Mouse (Mus musculus) midbrain, embryonic 11.5 days (tissue): ENCODE data around the gene Gm10447. TPM values are rescaled to one million over a fixed set of nuclear protein-coding genes. Genes with fewer than 3 reads are reported as not detected.
A peak's percentile ranks its signal among the peaks of the same experiment; 100 is the strongest.

Experiments
- ATAC-seq: fragments of 200-750 bp; cut with Nextera tagmentation; 2 replicates; pipeline ENCODE4 v1.8.0; 2017; ENCODE audit warnings: moderate TSS enrichment, moderate library complexity; ENCODE audit not compliant: low FRiP score
- DNase-seq: peaks from one replicate; pipeline ENCODE4 v3.0.0; 2015; ENCODE audit warnings: low spot score; ENCODE audit errors: missing footprints
- H3K27ac ChIP-seq: fragments of 300-500 bp; sonication (generic); 2 replicates; pipeline ENCODE4 v1.5.1; 2014; ENCODE audit warnings: low read depth, low read length
- H3K27me3 ChIP-seq: fragments of 300-500 bp; sonication (generic); 2 replicates; pipeline ENCODE4 v1.6.1; 2014; ENCODE audit warnings: mild to moderate bottlenecking, low read length, moderate library complexity, mixed read lengths; ENCODE audit not compliant: control insufficient read depth, insufficient read depth
- H3K36me3 ChIP-seq: fragments of 300-500 bp; sonication (generic); 2 replicates; pipeline ENCODE4 v1.6.1; 2014; ENCODE audit warnings: mild to moderate bottlenecking, low read length, moderate library complexity, mixed read lengths; ENCODE audit not compliant: control insufficient read depth, insufficient read depth
- H3K4me1 ChIP-seq: fragments of 300-500 bp; sonication (generic); 2 replicates; pipeline ENCODE4 v1.6.1; 2014; ENCODE audit warnings: low read length; ENCODE audit not compliant: control insufficient read depth, insufficient read depth
- H3K4me2 ChIP-seq: fragments of 300-500 bp; sonication (generic); 2 replicates; pipeline ENCODE4 v1.6.1; 2014; ENCODE audit warnings: mild to moderate bottlenecking, moderate library complexity
- H3K4me3 ChIP-seq: fragments of 300-500 bp; sonication (generic); 2 replicates; pipeline ENCODE4 v1.5.1; 2014; ENCODE audit warnings: low read depth, low read length
- H3K9ac ChIP-seq: fragments of 300-500 bp; sonication (generic); 2 replicates; pipeline ENCODE4 v1.6.1; 2014; ENCODE audit warnings: low read length
- H3K9me3 ChIP-seq: fragments of 300-500 bp; sonication (generic); 2 replicates; pipeline ENCODE4 v1.6.1; 2016; ENCODE audit warnings: low read length; ENCODE audit not compliant: control insufficient read depth
- WGBS: fragments of 180-500 bp; shearing (Covaris S2); extraction: QIAGEN DNeasy Blood & Tissue Kit; methylation state at CpG from one replicate; pipeline ENCODE4 v1.1.7; 2014; 5-methylcytosine and 5-hydroxymethylcytosine counted together
- polyA plus RNA-seq: library from polyadenylated mRNA; unstranded; fragments of >200 nt; fragmentation: Nextera tagmentation; extraction: Ambion mirVana; gene quantifications from 2 replicates; pipeline ENCODE4 v1.2.1, GENCODE M21; 2014

The Gm10447 gene
- polyA plus RNA-seq, result not detected in 2 replicates

GRCm38 (mm10) chr11:53456474-53457371 is at the start of gene Gm10447, which contains the start of gene Shroom1:
Gm10447 (minus strand) TSS chr11:53457110.
Shroom1 (plus strand) TSS chr11:53457205.
- Histone ChIP-seq H3K9ac (peak within 1 kb of the TSS; percentile 62), H3K36me3 (no peaks in the 10 kb centered on the region), H3K4me2 (peak within 1 kb of the TSS; percentile 83), H3K27me3 (peaks cover 27% of the 10 kb centered on the region), H3K9me3 (no peaks in the 10 kb centered on the region), H3K27ac (no peak within 1 kb of the TSS), H3K4me3 (peak within 1 kb of the TSS; percentile 43), H3K4me1 (0 out of 2 replicates have a peak, but pooled peaks cover 3% of the 10 kb centered on the region)
- 6% methylated on average over 42 of the region's 42 CpGs for WGBS
- DNase-seq (peak; percentile 94), ATAC-seq (peak; percentile 75)

- DNase-seq, result no peak
- H3K27me3 ChIP-seq, result peaks cover 9% of the 10 kb centered on the region
- no peak overlapping the region for H3K9ac ChIP-seq
- H3K36me3 ChIP-seq, result no peaks in the 10 kb centered on the region
- no peak overlapping the region for H3K4me3 ChIP-seq
- WGBS, result 74% methylated on average over 5 of the region's 5 CpGs
- peaks cover 3% of the 10 kb centered on the region; the same call in 1 of the 2 replicates for H3K4me1 ChIP-seq
- no peak overlapping the region for H3K4me2 ChIP-seq
- no peak for ATAC-seq
- no peaks in the 10 kb centered on the region for H3K9me3 ChIP-seq
- no peak overlapping the region for H3K27ac ChIP-seq
Observed at GRCm38 (mm10) chr11:53505026-53505663, 48.2 kb upstream of the Gm10447 start.

- H3K27ac ChIP-seq, result no peak overlapping the region
- H3K27me3 ChIP-seq, result peaks cover 14% of the 10 kb centered on the region
- H3K36me3 ChIP-seq, result no peaks in the 10 kb centered on the region
- H3K9me3 ChIP-seq, result no peaks in the 10 kb centered on the region
- no peak overlapping the region for H3K9ac ChIP-seq
- H3K4me3 ChIP-seq, result no peak overlapping the region
- ATAC-seq (no peak), DNase-seq (no peak)
- WGBS, result 90% methylated on average over 8 of the region's 8 CpGs
- H3K4me2 ChIP-seq, result no peak overlapping the region
- peaks cover 3% of the 10 kb centered on the region; the same call in 1 of the 2 replicates for H3K4me1 ChIP-seq
Observed at GRCm38 (mm10) chr11:53504376-53504775, 47.5 kb upstream of the Gm10447 start.

- no peak for ATAC-seq
- WGBS, result 83% methylated on average over 5 of the region's 5 CpGs
- H3K27me3 ChIP-seq, result peaks cover 15% of the 10 kb centered on the region
Observed at GRCm38 (mm10) chr11:53503738-53504137, 46.8 kb upstream of the Gm10447 start.

DNA sequence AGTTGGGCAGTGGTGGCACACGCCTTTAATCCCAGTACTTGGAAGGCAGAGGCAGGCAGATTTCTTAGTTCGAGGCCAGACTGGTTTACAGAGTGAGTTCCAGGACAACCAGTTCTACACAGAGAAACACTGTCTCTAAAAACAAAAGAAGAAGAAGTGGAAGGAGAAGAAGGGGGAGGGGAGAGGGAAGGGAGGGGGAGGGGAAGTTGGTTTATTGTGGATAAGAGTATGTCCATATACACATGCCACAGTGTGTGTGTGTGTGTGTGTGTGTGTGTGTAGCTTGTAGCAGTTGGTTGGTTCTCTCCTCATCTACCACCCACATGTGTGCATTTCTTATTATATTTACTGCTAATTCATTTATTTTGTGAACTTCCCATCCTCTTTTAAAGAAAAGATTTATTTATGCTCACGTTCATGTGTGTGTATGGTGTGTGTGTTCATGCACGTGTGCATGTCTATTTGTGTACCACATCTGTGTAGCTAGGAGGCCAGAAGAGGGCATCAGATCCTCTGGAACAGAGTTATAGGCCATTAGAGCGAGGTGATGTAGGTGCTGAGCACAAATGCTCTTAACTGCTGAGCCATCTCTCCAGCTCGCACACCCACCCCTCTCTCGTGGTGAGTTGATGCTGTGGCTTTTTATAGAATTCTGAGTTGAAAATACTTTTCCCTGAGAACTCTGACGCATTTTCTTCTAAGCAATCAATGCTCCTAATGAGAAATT is 45.3 kb upstream of the Gm10447 start:
- no peak overlapping the region for H3K4me3 ChIP-seq
- no peak for ATAC-seq
- H3K4me1 ChIP-seq, result peaks cover 3% of the 10 kb centered on the region; the same call in 1 of the 2 replicates
- no peaks in the 10 kb centered on the region for H3K36me3 ChIP-seq
- no peaks in the 10 kb centered on the region for H3K9me3 ChIP-seq
- no peak overlapping the region for H3K4me2 ChIP-seq
- H3K27ac ChIP-seq, result no peak overlapping the region
- WGBS, result 84% methylated on average over 8 of the region's 8 CpGs
- H3K27me3 ChIP-seq, result peaks cover 20% of the 10 kb centered on the region
- no peak overlapping the region for H3K9ac ChIP-seq
- DNase-seq, result peak; percentile 75

More at GRCm38 (mm10) chr11:53503738-53504137, 46.8 kb upstream of the Gm10447 start:
- no peak overlapping the region for H3K4me3 ChIP-seq
- no peaks in the 10 kb centered on the region for H3K9me3 ChIP-seq
- no peak overlapping the region for H3K27ac ChIP-seq
- H3K4me2 ChIP-seq, result no peak overlapping the region
- no peaks in the 10 kb centered on the region for H3K36me3 ChIP-seq
- peaks cover 3% of the 10 kb centered on the region; the same call in 1 of the 2 replicates for H3K4me1 ChIP-seq
- DNase-seq, result no peak
- no peak overlapping the region for H3K9ac ChIP-seq

- 9% methylated on average over 11 of the region's 11 CpGs for WGBS
- peaks cover 4% of the 10 kb centered on the region; the same call in 1 of the 2 replicates for H3K4me1 ChIP-seq
- peaks cover 28% of the 10 kb centered on the region for H3K27me3 ChIP-seq
- ATAC-seq (no peak), DNase-seq (peak; percentile 86)
- H3K4me2 ChIP-seq, result no peak overlapping the region
- no peaks in the 10 kb centered on the region for H3K9me3 ChIP-seq
- no peak overlapping the region for H3K9ac ChIP-seq
- no peak overlapping the region for H3K27ac ChIP-seq
- no peak overlapping the region for H3K4me3 ChIP-seq
- H3K36me3 ChIP-seq, result no peaks in the 10 kb centered on the region
Observed at GRCm38 (mm10) chr11:53500569-53500968, 43.7 kb upstream of the Gm10447 start.

GRCm38 (mm10) chr11:53496946-53497345 is 40.0 kb upstream of the Gm10447 start:
- Histone ChIP-seq H3K27ac (no peak overlapping the region), H3K9me3 (no peaks in the 10 kb centered on the region), H3K4me1 (peaks cover 18% of the 10 kb centered on the region), H3K4me3 (no peak overlapping the region), H3K4me2 (no peak overlapping the region), H3K9ac (no peak overlapping the region), H3K27me3 (peaks cover 28% of the 10 kb centered on the region), H3K36me3 (no peaks in the 10 kb centered on the region)
- WGBS, result 80% methylated on average over 6 of the region's 6 CpGs
- ATAC-seq (no peak), DNase-seq (no peak)

DNA sequence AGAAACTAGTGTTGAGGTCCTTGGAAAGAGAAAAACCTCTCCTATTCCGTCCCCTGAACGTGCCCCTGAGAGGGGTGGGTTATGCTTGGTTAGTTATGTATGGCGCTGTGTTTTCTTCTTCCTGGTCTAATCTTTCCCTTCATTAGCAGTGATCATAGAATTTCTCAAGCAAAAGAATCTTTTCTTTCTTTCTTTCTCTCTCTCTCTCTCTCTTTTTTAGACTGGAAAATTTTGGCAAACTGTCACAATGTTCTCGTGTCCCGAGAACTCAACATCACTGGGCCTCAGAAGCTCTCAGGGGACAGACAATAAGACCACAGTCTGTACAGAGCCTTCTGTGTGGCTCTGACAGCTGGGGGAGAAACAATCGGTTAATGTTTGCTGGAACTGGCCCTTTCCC is 38.5 kb upstream of the Gm10447 start:
- H3K4me3 ChIP-seq, result no peak overlapping the region
- H3K27ac ChIP-seq, result peak overlapping the region; percentile 35; the same call in 1 of the 2 replicates
- WGBS, result 20% methylated on average over 6 of the region's 6 CpGs
- no peaks in the 10 kb centered on the region for H3K36me3 ChIP-seq
- peaks cover 22% of the 10 kb centered on the region for H3K4me1 ChIP-seq
- ATAC-seq, result no peak
- peaks cover 23% of the 10 kb centered on the region for H3K27me3 ChIP-seq
- DNase-seq, result no peak
- H3K9me3 ChIP-seq, result no peaks in the 10 kb centered on the region
- no peak overlapping the region for H3K4me2 ChIP-seq
- no peak overlapping the region for H3K9ac ChIP-seq
